Mouse (Mus musculus): Measurements from ENCODE around the gene Acsl4. TPM values are rescaled to one million over a fixed set of nuclear protein-coding genes. Genes with fewer than 3 reads are reported as not detected.

Gene Acsl4
- 4.8 and 5.5 TPM in 2 replicates for polyA plus RNA-seq (2012; rRNA removed)

- 2% methylated on average over 47 of the region's 59 CpGs for WGBS
- Histone ChIP-seq H3K4me1 (replicated peaks; ENCODE audit: control insufficient read depth, insufficient read depth, low read length) (0 out of 2 replicates have a peak, but pooled peaks cover 2% of the 10 kb centered on the region), H3K27ac (ENCODE audit: control insufficient read depth, insufficient read depth, low read length) (peak within 1 kb of the TSS; percentile 65; the same call in 1 of the 2 replicates), H3K27me3 (ENCODE audit: control insufficient read depth, insufficient read depth, low read length) (no peaks in the 10 kb centered on the region), H3K4me3 (ENCODE audit: control insufficient read depth, insufficient read depth, low read length) (peak within 1 kb of the TSS; percentile 67), H3K36me3 (ENCODE audit: control insufficient read depth, insufficient read depth, low read length) (no peaks in the 10 kb centered on the region)
- DNase-seq: peak; percentile 88
- peak; percentile 79 for TF ChIP-seq POLR2A (IDR thresholded peaks at IDR 0.05; ENCODE audit: control insufficient read depth, extremely low read depth, insufficient read depth, low read length, poor library complexity)
- TF ChIP-seq CTCF (IDR thresholded peaks at IDR 0.05; ENCODE audit: borderline replicate concordance, control insufficient read depth, extremely low read depth, insufficient read depth, low read length, poor library complexity): no peak
These were observed at the start of gene Acsl4 for GRCm38 (mm10) chrX:142390247-142390908. TSS of gene Acsl4 (minus strand) at chrX:142390535.

DNA sequence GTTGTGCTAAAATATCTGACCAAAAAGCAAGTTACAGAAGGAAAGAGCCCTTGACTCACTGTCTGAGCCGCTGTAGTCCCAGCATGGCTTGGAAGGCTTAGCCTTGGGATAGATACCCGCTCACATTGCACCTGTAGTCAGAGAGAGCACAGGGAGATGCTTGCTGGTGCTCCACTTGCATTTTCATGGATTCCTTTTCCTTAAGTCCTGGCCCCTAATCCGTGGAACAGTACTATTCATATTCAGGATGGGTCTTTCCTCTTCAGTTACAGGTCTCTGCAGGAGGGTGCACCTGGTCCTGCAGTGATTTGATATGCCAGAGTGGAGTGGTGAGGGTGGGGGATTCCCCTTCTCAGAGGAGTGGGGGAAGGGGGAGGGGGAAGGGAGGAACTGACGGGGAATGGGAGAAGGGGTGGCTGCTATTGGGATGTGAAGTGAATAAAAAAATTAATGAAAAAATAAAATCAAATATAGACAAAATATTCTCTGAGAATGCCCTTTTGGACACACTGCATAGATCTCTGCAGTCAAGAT lies 47.7 kb upstream of the Acsl4 start:
- Histone ChIP-seq H3K36me3 (ENCODE audit: control insufficient read depth, insufficient read depth, low read length) (no peaks in the 10 kb centered on the region), H3K4me1 (replicated peaks; ENCODE audit: control insufficient read depth, insufficient read depth, low read length) (peaks cover 5% of the 10 kb centered on the region), H3K27ac (ENCODE audit: control insufficient read depth, insufficient read depth, low read length) (no peak overlapping the region), H3K4me3 (ENCODE audit: control insufficient read depth, insufficient read depth, low read length) (no peak overlapping the region), H3K27me3 (ENCODE audit: control insufficient read depth, insufficient read depth, low read length) (no peaks in the 10 kb centered on the region)
- WGBS: 81% methylated on average over 4 of the region's 4 CpGs
- TF ChIP-seq CTCF (IDR thresholded peaks at IDR 0.05; ENCODE audit: borderline replicate concordance, control insufficient read depth, extremely low read depth, insufficient read depth, low read length, poor library complexity) (no peak), POLR2A (IDR thresholded peaks at IDR 0.05; ENCODE audit: control insufficient read depth, extremely low read depth, insufficient read depth, low read length, poor library complexity) (no peak)
- no peak for DNase-seq

- WGBS: 89% methylated on average over 3 of the region's 3 CpGs
- no peaks in the 10 kb centered on the region for H3K36me3 ChIP-seq (ENCODE audit: control insufficient read depth, insufficient read depth, low read length)
These were observed 42.5 kb upstream of the Acsl4 start for GRCm38 (mm10) chrX:142432846-142433245.

DNA sequence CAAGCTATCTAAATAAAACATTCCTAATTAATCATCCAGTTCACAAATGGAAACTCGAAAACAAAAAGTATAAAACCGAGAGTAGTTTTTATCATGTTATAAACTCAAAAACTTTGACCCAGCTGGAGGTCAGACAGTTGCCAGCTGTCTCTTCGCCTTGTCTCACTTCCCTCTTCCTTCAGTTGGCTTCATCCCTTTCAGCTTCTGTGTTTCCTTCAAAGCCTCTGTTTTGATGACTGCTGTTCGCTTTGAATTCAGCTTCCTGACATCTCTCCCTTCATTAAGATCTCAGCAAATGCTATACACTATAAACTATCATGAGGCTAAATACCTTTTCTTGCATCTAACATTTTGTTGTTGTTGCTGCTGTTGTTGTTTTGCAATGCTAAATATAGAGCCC lies 36.8 kb upstream of the Acsl4 start:
- H3K27ac ChIP-seq (ENCODE audit: control insufficient read depth, insufficient read depth, low read length): no peak overlapping the region
- 5% methylated on average over 4 of the region's 4 CpGs for WGBS
- no peak for TF ChIP-seq POLR2A (IDR thresholded peaks at IDR 0.05; ENCODE audit: control insufficient read depth, extremely low read depth, insufficient read depth, low read length, poor library complexity)
- TF ChIP-seq CTCF (IDR thresholded peaks at IDR 0.05; ENCODE audit: borderline replicate concordance, control insufficient read depth, extremely low read depth, insufficient read depth, low read length, poor library complexity): no peak
- H3K4me1 ChIP-seq (replicated peaks; ENCODE audit: control insufficient read depth, insufficient read depth, low read length): no peaks in the 10 kb centered on the region
- no peaks in the 10 kb centered on the region for H3K36me3 ChIP-seq (ENCODE audit: control insufficient read depth, insufficient read depth, low read length)
- DNase-seq: no peak
- no peak overlapping the region for H3K4me3 ChIP-seq (ENCODE audit: control insufficient read depth, insufficient read depth, low read length)
- H3K27me3 ChIP-seq (ENCODE audit: control insufficient read depth, insufficient read depth, low read length): no peaks in the 10 kb centered on the region

More at GRCm38 (mm10) chrX:142432846-142433245, 42.5 kb upstream of the Acsl4 start:
- H3K27ac ChIP-seq (ENCODE audit: control insufficient read depth, insufficient read depth, low read length): no peak overlapping the region
- no peak for TF ChIP-seq CTCF (IDR thresholded peaks at IDR 0.05; ENCODE audit: borderline replicate concordance, control insufficient read depth, extremely low read depth, insufficient read depth, low read length, poor library complexity)
- no peak for TF ChIP-seq POLR2A (IDR thresholded peaks at IDR 0.05; ENCODE audit: control insufficient read depth, extremely low read depth, insufficient read depth, low read length, poor library complexity)
- peaks cover under 1% of the 10 kb centered on the region; the same call in 1 of the 2 replicates for H3K4me1 ChIP-seq (replicated peaks; ENCODE audit: control insufficient read depth, insufficient read depth, low read length)
- H3K4me3 ChIP-seq (ENCODE audit: control insufficient read depth, insufficient read depth, low read length): no peak overlapping the region
- DNase-seq: no peak
- H3K27me3 ChIP-seq (ENCODE audit: control insufficient read depth, insufficient read depth, low read length): no peaks in the 10 kb centered on the region

GRCm38 (mm10) chrX:142426628-142427027 lies 36.3 kb upstream of the Acsl4 start:
- Histone ChIP-seq H3K4me3 (ENCODE audit: control insufficient read depth, insufficient read depth, low read length) (no peak overlapping the region), H3K4me1 (replicated peaks; ENCODE audit: control insufficient read depth, insufficient read depth, low read length) (no peaks in the 10 kb centered on the region), H3K27me3 (ENCODE audit: control insufficient read depth, insufficient read depth, low read length) (no peaks in the 10 kb centered on the region), H3K36me3 (ENCODE audit: control insufficient read depth, insufficient read depth, low read length) (no peaks in the 10 kb centered on the region), H3K27ac (ENCODE audit: control insufficient read depth, insufficient read depth, low read length) (no peak overlapping the region)
- DNase-seq: no peak
- TF ChIP-seq POLR2A (IDR thresholded peaks at IDR 0.05; ENCODE audit: control insufficient read depth, extremely low read depth, insufficient read depth, low read length, poor library complexity) (no peak), CTCF (IDR thresholded peaks at IDR 0.05; ENCODE audit: borderline replicate concordance, control insufficient read depth, extremely low read depth, insufficient read depth, low read length, poor library complexity) (no peak)
- WGBS: 91% methylated on average over 4 of the region's 4 CpGs

DNA sequence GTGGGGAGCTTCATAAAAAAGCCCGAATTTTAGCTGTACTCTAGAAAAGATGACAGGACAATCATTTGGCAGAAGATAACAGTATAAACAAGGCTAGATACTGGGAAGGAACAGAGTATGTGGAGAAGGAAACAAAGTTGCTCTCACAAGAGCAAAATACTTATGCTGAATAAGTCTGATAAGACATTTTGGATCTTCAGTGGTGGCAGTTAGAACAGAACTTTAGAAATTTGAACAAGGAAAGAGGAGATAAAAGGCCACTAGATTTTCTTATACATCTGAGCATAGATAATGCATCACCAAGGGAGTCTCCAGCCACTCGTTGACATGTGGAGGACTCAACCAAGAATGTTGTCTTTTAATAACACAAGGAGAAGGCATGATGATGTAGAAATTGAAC lies 23.5 kb upstream of the Acsl4 start:
- 88% methylated on average over 2 of the region's 2 CpGs for WGBS
- no peak overlapping the region for H3K4me3 ChIP-seq (ENCODE audit: control insufficient read depth, insufficient read depth, low read length)
- no peaks in the 10 kb centered on the region for H3K36me3 ChIP-seq (ENCODE audit: control insufficient read depth, insufficient read depth, low read length)
- no peak for TF ChIP-seq POLR2A (IDR thresholded peaks at IDR 0.05; ENCODE audit: control insufficient read depth, extremely low read depth, insufficient read depth, low read length, poor library complexity)
- no peak for TF ChIP-seq CTCF (IDR thresholded peaks at IDR 0.05; ENCODE audit: borderline replicate concordance, control insufficient read depth, extremely low read depth, insufficient read depth, low read length, poor library complexity)
- DNase-seq: no peak
- H3K27ac ChIP-seq (ENCODE audit: control insufficient read depth, insufficient read depth, low read length): no peak overlapping the region
- H3K4me1 ChIP-seq (replicated peaks; ENCODE audit: control insufficient read depth, insufficient read depth, low read length): no peaks in the 10 kb centered on the region
- no peaks in the 10 kb centered on the region for H3K27me3 ChIP-seq (ENCODE audit: control insufficient read depth, insufficient read depth, low read length)

All from thymus, adult 2 months (tissue).